Mouse (Mus musculus) cerebellum, adult 9-11 months (tissue): ENCODE measurements at regions not wholly inside any gene's neighbourhood (a gene's known extent, or its start where the extent isn't known, plus 50 kb on each side); places are given as distances from the start of the nearest gene placed in this dataset.

Experiments
- DNase-seq: peaks from one replicate; pipeline ENCODE4 v3.0.0; 2022

GRCm38 (mm10) chr9:43469215-43469614, 158.6 kb downstream of the Trim29 start:
- DNase-seq, result no peak

DNA sequence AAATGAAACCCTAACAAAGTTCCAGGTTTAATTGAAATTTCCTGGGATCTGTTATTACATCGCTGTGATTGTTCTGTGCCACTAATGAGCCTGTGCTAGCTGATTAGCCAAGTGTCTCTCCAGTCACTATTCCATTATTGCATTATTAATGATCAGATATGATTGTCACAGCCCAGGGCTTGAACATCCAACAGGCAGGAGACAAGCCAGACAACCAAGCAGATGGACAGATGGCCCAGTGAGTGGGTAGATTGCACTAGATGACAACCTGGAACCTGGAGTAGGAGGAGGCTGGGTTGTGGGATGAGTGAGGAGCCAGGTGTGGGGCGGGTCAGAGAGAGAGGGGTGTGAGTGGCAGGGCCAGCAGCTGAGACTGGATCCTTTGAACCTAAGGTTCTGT, 161.6 kb downstream of the Trim29 start:
- no peak for DNase-seq

- no peak for DNase-seq
These were observed 162.5 kb downstream of the Trim29 start for GRCm38 (mm10) chr9:43473164-43473563.

DNA sequence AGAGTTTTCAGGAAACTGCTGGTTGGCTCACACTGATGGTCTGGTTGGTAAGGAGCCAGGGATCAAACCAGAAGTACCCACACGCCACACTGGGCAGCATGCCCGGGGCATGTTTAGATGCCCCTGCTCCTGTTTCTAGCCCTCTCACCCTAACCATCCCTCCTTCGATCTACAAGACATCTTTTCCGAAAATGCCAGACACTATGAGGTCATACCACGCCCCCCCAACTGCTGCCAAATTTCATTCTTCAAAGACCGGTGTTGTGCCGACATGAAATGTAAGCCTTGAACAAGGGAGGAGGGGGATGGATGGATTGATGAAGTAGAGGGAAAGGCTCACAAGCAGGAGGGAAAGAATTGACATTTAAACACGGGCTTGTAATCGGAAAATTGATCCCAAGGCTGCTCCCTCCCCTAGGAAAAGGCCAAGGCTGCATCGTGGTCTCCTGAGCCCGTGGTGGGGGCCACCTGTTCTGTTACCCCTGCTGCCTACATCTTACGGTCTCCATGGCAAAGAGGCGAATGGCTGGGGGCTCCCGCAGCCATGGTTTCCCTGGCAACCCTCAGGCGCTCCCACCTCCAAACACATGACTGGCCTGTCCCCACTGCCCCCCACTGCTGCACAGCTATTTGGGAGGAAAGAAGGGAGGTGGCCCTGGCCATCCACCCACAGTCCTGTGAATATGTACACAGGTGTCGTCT, 163.1 kb downstream of the Trim29 start:
- DNase-seq, result no peak

DNA sequence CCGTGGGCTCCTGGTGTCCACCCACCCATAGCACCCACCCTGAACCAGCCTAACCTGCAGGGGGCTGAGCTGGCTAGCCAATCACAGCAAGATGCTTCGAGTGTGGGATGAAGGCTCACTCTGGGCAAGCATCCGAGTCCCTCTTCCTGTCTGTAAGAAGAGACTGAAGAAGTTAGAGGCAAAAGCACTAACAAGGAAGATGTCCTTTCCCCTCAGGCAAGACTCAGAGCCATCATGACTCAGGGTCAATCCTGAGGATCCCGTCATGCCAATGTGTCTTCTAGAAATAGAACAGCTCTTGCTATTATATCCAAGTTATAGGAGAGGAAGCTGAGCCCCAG, 163.6 kb downstream of the Trim29 start:
- no peak for DNase-seq

GRCm38 (mm10) chr9:43480826-43481591, 170.4 kb downstream of the Trim29 start:
- DNase-seq, result no peak

GRCm38 (mm10) chr9:43482101-43483090, 171.7 kb downstream of the Trim29 start:
- peak; percentile 10 for DNase-seq

DNA sequence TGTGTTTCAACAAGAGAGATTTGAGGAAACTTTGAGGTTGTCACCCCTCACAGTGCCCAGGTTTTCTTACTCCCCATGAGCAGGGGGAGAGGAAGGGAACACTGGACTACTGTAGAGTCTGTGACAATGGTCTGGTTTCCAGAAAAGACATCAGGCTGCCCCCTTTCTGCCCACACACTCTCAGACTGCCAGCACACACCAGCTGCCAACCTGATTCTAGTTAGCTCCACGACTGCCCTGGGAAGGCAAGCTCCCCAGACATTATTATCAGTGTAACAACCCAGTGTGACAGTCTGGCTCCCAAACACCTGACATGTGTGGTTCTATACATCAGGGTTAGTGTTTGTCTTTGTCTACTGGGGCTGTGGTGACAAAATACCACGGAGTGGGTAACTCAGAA, 172.5 kb downstream of the Trim29 start:
- DNase-seq, result no peak

DNA sequence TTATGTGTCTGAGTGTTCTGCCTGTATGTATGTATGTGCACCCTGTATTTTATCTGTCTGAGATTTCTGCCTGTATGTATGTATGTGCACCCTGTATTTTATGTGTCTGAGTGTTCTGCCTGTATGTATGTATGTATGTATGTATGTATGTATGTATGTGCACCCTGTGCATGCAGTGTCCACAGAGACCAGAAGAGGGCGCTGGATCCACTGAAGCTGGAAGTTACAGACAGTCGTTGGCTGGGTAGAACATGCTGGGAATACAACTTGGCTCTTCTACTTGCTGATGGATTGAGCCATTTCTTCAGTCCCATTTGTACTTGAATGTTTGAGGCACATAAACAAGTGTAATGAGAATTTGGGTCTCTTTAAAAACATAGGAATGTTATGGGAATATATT, 173.3 kb downstream of the Trim29 start:
- DNase-seq, result no peak

DNA sequence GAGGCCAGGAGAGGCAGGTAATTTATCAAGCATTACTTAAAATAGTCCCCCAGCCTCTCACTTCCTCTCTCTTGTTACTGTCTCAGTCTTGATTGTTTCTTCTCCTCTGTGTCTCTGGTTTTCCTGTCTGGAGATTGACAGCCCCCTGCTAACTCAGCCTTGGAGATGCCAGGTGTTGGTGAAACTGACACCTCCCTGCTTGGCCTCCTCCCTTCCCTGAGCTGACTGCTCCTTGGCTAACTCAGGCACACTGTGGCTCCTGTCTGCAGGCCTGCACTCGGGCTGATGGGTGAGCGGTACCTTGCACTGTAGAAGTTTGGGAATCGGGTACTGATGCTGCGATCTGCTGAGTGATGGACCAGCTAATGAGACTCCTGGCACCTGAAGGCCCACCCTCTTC, 176.1 kb downstream of the Trim29 start:
- no peak for DNase-seq

- DNase-seq, result no peak
These were observed 178.6 kb downstream of the Trim29 start for GRCm38 (mm10) chr9:43489205-43489604.

DNA sequence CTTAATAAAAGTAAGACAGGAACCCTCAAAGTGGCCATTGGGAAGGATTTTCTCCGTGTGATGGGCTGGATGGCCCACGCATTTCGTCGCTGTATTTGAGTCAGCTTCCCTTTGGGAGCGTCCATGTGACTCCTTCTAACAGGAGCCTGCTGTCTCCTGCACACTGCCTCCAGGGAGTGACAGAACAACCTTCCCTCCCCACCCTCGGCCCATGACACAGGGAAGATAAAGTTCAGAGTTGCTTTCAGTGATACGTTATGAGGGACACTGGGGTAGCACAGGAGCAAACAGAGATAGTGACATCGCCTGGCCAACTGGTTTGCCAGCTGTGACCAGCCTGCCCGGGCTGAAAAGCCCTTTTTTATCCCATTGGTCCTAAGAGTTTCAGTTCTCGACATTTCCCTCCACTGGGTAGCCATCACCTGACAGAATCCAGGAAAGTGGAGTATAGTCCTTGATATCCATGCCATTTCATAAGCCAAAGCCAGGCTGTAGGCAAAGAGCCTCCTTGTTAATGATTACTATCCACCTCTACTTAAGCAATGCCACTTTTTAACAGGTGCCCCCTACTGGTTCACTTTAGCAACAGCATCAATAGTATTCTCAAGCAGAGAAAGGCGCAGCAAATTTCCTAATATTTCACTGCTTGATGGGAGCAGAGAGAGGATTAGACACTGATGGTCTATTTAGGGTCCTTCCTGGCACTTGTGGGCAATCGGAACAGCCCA, 180.5 kb downstream of the Trim29 start:
- DNase-seq, result no peak

DNA sequence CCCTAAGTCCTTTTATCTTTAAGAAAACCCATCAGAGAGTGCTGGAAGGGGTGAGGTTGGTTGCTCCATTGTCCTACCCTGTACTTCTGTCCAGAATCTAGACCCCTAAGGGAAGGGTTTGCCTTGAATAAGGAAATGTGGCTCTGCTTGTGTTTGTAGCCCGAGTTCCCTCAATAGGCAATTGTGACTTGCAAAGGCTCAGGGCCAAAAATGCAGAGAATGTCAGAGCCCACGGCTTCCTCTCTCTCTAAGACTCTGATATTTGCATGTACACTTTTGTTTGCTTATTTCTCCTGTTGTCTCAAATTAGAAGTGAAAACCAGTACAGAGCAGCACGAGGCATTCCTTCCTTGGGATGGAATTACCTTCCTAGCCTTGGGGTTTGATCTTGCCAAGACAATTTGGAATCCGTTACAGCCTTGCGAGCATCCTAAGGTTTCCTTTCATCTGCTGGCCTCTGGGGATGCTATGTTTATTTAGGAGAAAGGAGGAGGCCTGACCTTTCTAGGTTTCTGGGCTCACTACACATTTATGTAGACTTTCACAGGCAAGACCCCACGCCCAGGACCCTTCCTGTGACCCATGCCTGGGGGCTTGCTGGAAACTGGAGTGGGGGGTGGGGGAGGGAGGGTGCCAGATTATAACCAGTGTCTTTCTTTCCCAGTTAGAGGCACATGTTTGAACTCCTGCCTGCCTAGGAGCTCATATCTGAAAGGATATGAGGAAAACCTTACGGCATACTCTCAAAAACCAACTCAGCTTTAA, 181.8 kb downstream of the Trim29 start:
- no peak for DNase-seq

DNA sequence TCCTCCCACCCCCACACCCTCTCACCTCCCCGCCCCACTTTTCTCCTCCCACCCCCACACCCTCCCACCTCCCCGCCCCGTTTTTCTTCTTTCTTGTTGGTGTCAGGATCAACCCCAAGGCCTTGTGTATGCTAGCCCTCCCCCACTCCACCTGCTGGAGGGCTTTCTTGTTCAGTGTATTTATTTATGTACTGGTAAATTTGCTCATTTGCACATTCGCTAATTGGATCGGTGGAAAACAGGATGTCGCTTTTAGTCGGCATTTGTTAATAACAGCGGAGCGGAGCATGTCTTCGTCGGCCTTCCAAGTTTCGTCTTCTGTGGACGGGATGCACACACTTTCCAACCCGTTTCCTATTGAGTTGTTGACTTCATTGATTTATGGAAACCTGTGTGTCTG, 187.9 kb downstream of the Trim29 start:
- DNase-seq, result no peak

- no peak for DNase-seq
These were observed 193.8 kb downstream of the Trim29 start for GRCm38 (mm10) chr9:43504270-43504932.

DNA sequence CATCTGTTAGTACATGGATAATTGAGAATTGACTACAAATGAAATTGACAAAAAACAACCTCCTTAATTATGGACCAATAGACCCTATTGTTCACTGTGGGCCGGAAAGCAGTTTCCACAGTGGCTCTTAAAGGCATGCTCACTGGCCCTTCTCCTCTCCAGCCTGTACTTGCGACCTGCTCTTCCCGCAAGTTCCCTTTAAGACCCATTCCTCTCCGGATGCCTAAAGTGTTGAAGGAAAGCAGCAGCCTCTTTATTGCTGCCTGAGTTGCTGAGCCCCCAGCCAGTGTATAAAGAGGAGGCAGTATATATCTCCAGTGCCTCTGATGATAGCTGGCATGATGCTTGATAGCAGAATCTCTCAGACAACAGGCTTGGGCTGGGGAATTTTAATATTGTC, 195.2 kb downstream of the Trim29 start:
- DNase-seq, result no peak

- no peak for DNase-seq
These were observed 195.6 kb downstream of the Trim29 start for GRCm38 (mm10) chr9:43506276-43506675.

DNA sequence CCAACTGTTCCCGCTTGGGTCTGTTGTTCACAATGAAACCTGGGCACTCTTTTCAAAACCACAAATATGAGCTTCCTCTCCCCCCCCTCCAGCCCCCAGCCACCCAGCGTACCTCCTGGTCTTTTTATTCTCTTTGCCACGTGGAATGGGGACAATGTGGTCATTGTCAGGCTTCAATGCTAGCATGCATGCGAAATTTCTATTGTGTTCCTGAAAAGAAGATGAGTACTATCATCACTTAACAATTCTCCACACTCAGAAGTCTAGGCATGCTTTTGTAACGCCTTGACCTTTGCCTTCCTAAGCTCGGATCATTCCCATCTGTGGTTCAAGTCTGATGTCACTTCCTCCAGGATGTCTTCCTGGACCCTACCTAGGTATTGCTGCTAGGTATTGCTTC, 202.2 kb downstream of the Trim29 start:
- DNase-seq, result no peak

- peak; percentile 13 for DNase-seq
These were observed 204.2 kb downstream of the Trim29 start for GRCm38 (mm10) chr9:43514731-43515458.

GRCm38 (mm10) chr9:43520931-43521330, 210.3 kb downstream of the Trim29 start:
- no peak for DNase-seq
